Mouse (Mus musculus) B cell, adult 2 months (primary cell): Measurements from ENCODE around the gene Inpp4b.

Source experiments
- DNase-seq, 2 experiments: peaks; one replicate each; pipeline ENCODE4 v3.0.0; 2022

Inpp4b gene

DNA sequence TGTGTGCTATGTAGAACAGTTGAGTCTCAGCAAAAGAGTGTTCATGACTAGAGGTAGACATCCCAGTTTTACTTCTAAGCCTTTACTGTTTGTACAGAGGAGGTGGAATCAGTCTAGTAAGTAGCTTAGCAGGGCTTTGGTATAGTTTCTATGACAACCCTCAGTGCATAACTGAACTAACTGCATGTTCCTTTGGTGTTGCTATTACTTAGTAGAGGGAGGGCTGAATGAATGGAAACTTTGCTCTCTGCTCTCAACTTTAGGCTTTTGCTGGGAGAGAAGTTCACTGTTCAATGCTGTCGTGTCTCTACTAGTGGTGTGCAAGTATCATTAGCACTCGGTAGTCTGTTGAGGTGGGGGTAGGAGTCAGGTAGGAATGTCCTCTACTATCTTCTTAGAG lies 393.3 kb downstream of the Inpp4b start:
- DNase-seq = no peak

DNA sequence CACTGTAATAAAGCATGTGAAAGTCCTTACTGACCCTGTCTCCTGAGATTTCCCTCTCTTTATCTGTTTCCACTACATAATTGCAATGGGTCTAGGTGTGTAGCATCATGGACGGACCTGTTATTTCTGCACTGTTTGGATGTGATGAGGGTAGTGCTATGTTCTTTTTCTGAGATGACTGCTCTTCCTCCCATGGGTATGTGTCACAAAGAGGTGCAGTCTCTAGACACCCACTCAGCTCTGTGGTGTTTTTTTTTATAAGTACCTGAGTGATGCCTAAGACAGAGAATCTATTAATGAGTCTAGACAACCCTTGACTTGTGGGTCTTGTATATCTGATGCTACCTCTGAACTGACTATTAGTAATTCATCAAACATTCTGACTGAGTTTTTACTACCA lies 393.7 kb downstream of the Inpp4b start:
- DNase-seq = no peak

DNA sequence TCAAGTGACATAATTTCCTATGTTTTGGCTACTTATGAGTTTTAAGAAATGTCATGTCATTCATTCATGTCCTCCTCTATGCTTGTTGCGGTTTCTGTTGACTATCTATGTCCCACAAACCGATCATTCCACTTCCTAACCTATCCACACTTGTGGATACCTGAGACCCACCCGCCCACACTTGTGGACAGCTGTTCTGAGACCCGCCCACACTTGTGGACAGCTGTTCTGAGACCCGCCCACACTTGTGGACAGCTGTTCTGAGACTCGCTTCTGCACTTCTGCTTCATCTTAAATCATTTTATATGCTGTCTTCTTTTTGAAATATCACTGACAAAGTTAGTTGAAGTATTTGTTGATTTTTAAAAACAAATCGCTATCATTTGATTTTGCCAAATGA lies 400.2 kb downstream of the Inpp4b start:
- DNase-seq = no peak

DNA sequence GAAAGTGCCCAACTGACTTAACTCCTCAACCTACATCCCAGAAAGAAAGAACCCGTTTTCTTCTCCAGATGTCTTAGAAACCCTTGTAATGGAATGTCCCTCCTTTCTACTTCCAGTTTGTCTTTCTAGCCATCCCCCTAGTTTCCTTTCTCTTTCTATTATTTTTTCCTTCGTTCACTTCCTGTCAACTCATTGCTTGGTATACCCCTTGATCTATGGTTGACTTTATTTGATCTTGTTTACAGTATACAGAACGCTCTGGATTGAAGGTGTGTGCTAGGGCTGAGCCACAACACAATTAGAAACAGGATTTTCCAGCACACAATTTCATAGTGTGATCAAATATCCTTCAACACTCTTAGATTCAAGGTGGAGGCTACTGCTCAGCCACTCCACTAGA lies 400.7 kb downstream of the Inpp4b start:
- DNase-seq = no peak

DNA sequence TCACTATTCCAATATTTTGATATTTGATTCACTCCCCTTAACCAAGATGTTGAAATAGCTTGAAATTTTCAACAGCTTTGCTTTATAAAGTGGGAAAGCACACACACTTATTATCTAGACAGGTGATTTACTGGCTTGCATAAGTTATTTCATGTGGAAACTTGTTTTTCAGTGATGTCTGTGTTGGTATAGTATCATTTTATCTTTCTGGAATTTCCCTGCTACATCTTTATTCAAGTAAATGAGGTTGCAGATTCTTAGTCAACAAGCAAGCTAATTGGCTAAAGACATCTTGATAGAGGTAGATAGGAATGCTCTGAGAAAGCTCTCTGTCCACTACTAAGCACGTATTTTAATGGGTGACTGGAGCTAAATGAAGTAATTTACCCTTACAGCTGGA lies 403.1 kb downstream of the Inpp4b start:
- DNase-seq = no peak

DNA sequence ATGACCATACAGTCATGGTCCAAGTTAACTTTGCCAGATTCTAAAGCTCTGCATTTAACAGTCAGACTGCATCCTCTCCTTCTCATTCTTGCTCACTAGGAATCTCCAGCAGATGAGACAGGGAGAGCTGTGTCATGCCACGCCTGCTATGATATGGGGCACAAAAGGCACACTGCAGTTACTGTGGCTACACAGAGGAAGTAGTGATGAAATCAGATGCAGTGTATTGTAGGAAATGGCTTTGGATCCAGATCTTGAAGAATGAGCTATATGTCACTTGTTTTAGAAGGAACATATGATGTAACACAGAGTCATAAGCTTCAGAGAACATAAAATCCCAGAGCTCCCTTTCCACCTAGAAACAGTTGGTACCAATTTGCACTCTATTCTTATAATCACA lies 408.8 kb downstream of the Inpp4b start:
- DNase-seq = no peak

DNA sequence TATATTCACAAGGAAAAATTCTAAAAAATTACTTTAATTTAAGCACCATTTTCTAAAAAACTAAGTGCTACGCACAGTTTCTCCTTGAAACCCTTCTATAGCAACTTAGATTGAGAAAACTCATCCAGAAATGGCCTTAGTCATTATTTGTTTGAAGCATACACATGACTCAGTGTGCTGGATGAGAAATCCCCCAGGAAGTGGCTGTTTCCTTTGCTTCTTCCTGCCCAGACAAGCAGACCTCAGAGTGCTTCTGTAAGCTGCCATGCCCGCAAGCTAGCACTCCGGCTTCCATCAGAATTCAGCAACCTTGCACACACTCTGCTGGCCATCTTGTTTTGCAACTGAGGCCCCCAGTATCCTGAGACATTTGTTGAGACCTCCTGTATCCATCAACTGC lies 414.3 kb downstream of the Inpp4b start:
- DNase-seq = no peak

DNA sequence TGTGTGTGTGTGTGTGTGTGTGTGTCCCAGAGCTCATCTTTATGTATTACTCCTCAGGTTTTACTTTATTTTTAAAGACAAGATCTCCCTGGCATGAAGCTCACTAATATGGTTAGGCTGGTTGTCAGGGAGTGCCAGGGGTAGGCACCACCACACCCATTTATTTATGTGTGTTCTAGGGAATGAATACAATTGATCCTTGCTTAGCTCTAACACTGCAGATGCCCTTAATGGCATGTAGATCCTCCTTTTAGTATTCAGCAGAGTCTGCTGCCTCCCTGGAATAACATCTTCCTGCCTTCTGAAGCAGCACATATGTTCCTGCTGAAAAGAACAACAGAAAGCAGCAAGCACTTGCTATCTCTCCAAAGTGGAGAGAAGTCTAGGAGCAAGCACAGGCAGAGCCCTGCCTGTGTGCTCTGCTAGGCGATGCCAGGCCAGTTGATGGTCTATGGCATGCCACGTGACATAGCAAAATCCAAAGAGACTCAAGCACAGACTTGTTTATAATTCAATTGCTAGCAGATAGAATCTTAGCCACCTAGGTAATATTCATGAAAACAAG lies 415.3 kb downstream of the Inpp4b start:
- no peak for DNase-seq

DNA sequence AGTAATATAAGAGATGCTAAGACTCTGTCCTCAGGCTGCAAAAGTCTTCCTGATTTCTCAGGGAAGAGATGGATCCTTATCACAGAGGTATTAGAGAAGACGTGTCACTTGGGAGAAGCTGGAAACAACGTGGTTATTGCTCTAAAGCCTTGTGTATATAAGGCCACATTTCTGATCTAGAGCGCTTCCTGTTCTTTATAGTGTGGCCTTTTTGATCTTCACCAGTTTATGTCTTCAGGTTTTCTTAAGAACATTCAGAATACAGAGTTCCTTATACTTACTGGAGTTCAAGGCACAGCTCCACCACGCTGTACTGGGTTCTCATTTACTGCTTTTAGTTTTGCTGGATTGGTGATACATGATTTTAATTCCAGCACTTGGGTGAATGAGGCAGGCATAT lies 419.1 kb downstream of the Inpp4b start:
- no peak for DNase-seq

DNA sequence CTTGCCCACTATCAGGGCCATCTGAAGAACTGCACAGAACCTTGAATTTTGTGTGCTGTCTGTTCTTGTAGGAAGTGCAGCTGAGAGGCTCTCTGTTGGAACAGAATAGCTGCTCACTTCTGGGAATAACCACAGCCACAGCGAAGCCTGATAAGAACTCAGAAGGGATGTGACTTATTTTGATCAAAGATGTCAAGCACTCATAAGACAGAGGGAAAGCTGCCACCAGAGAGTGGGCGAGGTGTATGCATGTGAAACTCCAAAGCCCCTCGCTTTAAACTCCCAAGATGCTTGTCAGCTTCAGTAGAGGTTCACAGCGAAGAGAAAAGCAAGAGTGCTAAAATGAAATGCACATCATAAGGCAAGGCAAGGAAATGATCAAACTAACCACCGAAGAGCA lies 423.7 kb downstream of the Inpp4b start:
- no peak for DNase-seq

DNA sequence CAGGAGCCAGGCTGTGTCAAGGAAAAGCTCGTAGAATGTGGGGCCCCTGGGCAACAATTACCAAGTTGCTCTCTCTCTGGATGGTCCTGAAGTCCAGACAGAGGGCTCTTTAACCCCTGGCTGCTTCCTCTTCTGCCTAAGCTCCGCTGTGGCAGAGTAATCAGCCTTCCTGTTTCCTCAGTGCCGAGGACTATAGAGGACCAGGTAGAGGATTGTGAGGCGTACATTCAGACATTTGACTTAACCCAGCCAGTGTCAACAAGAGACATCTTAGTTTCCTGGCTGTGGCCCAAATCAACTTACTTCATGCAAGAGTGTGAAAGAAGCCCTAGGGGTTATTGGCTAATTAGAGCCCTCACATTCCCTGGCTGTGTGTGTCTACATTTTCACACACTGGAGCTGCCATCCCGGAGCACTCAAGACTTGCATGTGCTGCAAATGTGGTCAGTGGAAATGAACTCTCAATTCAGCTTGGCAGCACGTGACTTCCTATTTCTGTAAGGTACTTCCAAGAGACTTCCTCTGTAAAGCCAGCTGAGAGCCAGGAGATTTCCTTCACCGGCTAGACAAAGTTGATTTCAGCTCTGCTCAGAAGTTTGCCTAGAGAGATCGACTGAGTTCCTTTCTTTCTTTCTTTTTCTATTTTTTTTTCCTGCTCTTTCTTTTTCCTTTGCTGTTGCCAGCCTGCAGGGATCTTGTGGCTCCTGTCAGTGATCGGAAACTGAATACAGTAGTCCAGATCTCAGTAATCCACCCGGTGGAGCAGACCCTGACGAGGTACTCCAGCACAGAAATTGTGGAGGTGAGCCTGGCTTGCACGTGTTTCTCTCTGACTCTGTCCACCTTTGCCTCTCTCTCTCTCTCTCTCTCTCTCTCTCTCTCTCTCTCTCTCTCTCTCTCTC lies 425.3 kb downstream of the Inpp4b start:
- peak; percentile 10 to 14 for DNase-seq

DNA sequence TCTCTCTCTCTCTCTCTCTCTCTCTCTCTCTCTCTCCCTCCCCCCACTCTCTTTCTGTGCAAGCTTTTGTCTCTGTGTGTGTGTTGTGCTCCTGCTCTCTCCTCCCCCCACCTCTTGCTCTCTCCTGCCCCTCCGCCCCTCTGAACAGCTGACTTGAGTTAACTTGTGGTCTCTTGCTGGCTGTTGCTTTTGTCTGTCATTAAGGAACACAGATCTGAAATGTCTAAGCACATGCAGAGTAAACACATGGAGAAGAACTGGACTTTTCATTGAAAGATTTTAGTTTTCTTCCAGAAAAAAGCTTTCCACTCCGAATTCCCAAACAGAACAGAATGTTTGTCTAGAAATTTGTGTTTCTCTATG lies 425.9 kb downstream of the Inpp4b start:
- DNase-seq = no peak

DNA sequence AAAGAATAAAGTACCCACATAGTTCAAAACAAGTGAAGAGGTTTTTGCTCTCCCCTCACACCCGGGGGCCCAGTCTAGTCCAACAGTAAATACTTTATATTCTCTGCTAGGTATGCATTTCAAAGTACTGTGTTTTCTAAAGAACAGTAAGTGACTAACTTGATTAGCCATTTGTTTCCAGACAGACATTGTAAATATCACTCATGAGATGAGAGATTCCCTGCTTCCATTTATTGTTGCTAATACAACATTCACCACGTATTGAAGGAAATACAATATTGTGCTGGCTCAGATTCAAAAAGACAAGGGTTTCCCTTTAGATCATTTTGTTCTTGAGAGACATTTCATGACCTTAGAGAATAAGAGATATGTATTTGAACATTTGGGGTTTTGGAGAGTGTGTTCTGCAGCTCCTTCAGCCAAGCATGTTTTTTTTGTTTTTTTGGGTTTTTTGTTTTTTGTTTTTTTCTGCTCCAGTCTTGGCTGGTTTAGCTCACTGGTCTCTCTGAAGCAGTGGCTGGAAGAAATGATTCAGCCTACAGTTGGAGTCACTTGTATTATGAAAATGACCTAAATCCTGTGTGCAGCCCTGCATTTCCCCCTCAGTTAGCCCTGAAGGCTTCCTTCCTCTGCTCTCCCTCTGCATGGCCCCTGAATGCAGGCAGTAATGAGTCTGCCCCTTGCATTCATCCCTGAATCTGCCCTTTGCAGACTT lies 426.5 kb downstream of the Inpp4b start:
- DNase-seq = no peak

DNA sequence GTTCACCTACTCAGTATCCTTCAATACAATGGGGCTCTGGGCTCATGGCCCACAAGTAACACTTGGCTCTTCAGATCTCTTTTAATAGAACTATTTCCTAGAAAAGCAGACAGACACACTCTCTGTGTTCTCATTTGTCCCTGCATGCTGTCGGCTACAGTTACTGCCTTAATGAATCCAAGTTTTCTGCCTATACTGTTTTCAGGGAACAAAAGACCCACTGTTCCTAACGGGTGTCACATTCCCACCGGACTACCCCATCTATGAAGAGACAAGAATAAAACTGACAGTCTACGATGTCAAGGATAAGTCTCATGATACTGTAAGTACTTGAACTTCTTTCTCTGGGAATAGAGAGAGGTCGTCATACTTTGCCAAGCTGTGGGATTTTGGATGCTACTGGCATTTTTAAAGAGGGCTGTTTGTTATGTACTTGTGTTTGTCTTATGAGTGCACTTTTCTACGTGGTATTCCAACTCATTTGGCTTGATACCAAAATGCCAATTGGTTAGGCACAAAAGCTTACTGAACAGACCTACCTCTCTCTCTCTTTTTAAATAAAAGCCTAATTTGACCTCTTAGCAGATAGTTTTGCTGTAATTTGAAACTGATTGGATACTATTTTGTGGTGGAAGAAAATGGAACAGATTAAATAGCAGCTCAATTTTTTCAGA lies 428.4 kb downstream of the Inpp4b start:
- DNase-seq = no peak

DNA sequence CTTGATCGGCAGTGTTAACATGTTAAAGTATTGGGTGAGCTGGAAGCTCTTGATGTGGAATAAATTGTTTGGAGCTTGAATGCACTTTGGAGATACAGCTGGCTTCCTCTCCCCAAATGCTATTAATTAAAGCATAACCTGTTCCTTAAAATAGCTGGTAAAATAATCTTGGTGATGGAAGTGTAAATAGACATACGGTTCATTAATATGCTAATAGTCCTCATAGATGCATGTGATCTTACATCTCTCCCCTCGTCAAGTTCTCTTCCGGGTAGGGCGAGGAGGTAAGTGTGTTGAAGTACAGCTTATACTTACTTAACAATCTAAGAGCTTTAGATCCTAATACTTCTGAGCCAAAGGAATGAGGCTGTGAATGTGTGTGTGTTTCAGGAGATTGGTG lies 430.5 kb downstream of the Inpp4b start:
- no peak for DNase-seq

DNA sequence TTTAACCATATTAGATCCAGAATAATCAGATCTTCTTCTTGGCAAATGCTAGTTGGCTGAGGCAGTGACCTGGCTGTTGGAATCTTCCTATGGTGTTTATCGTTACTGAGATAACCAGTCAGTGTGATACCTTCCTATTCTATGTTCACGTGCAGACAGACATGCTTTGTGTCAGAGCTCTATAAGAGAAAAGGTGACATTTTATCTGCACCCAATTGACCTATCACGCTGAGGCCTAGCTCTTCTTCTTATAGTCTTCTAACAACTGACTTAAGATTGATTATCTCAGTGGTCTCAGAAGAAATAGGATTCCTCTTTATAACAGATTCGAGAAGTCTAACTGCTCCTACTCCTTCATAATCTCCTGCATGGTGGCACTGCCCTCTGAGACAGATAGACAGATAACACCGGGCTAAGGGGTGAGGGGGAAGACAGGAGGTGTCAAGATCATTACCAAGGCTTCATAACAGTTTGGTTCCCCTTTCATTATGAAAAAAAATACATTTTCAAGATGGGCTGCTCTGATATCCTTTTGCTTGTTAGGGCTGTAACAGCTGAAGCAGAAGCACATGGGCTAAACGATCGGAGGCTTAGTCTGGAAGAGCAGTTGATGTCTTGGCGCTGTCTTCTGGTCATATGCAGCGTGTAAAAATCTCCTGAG lies 431.1 kb downstream of the Inpp4b start:
- no peak for DNase-seq

DNA sequence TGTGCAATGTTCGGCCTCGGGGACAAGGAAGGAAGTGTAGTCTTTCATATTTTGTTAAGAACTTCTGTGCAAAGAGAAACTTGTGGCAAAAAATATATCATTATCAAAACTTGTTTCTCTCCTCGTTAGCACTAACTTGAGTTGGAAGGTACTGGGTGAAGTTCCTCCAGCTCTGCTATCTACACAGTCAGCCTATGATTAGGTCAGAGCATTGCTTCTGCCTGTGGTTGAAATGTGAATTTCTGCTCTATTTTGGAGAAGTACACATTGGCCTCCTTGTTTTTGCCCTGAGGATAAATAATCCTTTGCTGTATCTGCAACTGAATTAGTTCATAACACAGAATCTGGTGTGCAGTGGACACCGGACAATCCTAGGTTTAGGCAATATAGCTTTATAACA lies 431.7 kb downstream of the Inpp4b start:
- DNase-seq = no peak

DNA sequence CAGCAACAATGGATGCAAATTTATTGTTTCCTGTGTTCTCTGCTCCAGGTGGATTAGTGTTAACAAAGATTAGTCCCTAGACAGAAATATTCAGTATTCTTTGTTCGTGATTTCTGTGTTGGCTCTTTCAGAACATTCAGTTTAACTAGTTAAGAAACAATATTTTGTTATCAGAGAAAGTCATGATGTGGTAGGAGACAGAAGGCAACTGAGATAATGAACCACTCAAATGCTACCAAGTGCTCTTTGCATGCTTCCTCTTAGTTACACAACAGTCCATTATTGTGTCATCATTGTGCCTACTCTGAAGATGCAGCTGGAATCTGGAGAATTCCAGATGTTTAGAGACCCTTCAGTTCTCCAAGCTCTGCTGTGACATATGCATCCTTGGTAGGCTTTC lies 432.1 kb downstream of the Inpp4b start:
- DNase-seq = no peak

DNA sequence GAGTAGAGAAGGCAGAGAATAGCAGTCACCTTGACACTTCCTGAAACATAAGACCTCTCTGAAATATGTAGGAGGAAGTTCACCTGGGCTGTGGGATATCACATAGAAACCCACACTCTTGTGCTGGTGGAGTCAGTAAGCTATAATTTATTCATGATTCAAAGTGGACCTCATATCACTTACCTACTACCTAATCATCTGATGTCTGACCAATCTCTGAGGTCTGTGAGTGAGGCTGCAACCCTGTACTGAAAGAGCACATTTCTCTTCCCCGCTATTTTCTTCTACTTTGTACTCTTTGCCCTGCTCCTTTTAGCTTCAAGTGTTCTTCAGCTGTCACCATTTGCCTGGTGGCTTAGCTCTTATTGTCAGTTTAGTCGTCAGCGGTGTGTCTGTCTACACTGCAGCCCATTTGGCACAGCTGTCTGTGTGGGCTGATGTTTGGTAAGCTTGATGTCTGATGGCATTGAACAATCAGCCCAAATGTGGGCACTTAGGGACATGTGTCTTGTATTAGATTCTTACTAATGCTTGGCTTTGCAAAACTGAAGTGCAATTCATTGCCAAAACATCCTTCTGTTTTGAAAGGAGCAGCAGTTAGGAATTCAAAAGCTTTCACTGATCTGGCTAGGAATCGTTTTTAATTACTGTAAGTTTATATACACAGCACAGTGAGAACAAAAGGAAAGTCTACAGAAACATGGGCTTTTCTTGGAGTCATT lies 434.3 kb downstream of the Inpp4b start:
- DNase-seq = no peak

DNA sequence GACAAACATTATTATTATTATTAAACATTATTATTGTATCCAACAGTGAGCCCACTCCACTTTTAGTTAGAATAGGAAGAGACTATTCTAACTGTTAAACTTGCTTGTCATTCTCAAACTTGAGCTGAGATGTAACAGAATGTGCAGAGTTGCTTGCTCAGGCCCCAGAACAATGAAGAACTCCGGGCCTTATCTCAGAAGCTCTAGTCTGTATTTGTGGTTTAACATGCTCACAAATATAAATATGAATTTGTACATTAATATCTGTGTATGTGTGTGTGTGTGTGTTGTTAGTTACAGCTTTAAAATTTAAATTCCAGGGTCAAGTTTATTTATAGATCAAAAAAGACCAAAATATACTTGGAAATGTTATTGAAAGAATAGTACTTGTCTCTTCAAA lies 435.3 kb downstream of the Inpp4b start:
- DNase-seq = no peak

DNA sequence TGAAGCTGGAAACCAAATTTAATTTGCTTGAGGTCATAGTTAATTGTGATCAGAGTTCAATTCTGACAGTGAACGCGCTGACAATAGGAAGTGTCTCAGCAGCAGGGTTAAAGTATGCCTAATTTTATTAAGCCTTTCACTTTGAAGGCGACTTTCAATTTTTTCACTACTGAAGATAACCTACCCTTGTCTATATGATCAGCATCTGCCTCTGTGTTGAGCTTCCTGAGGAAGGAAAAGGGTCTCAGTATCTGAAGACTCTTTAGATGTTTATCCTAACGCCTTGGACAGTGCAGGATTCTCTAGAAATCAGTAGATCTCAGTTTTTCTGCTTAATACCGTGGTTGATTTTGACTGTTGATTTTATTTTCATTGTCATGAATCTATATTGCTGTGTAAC lies 437.1 kb downstream of the Inpp4b start:
- DNase-seq = no peak

DNA sequence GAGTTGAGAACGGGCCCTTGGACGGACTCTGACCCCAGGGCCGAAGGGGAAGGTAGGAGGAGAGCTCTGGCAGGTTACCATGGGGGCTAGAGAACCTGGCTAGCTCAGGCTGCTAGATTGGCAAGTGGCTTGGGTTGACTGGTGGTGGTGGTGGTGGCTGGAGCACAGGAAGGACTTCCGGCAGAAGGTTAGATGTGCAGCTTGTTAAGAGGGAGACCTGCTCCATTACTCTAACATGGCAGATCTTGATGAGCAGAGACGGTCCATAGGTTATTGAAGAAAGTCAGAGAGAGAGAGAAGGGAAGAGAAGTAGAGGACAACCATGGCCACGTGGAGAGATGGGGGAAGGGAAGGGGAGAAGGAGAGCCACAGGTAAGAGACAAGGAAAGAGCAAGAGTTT lies 437.8 kb downstream of the Inpp4b start:
- no peak for DNase-seq
